Mouse (Mus musculus): ENCODE data around the gene Rabgap1.
"Not testable (repeated sequence)": the region's sequence is repeated elsewhere in the genome, so short reads cannot be mapped to it uniquely, and the experiment has no call there.

The Rabgap1 gene

GRCm38 (mm10) chr2:37442611-37443591, at the start of gene Rabgap1, which contains the start of the genes Zbtb26 and Zbtb6:
Gene Rabgap1 (plus strand): TSS chr2:37443279.
Gene Zbtb26 (minus strand): TSS chr2:37443135.
Gene Zbtb6 (minus strand): TSS chr2:37443171.
- DNase-seq (ENCODE audit: low read depth, low spot score): peak; percentile 94

DNA sequence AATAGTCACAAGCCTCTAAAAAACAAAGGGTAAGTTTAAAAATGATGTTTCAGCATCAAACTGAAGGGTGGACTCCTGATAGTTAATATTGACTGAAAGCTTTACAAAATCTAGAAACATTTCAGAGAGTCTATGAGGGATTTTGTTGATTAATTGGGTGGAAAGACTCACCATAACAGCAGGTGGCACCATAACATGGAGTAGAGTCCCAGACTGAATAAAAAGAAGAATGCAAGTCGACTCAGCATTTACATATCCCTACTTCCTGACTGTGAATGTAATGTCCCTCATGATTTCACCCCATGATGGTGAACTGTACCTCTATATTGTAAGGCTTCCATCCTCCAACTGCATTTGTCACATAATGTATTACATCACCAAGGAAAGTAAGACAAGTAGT, 47.5 kb upstream of the Rabgap1 start:
- no peak for DNase-seq (ENCODE audit: low read depth, low spot score)

DNA sequence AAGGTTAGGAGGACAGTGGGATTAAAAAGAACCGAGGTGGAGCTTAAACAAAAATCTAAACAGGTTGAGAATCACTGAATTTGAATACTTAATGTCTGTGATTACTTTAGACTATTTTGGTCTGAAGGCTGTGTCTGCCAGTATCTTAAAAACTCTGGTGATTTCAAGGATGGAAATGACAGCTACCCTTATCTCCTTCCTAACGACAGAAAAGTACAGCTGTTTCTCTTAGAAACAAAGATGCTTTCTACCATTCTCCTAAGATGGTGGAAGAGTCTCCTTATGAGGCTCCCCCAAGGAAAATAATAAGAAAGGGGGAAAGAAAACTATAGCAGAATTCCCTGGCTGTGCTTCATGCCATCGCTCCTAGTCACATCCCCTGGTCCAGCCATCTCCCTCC, 21.2 kb upstream of the Rabgap1 start:
- DNase-seq (ENCODE audit: low read depth, low spot score): no peak

DNA sequence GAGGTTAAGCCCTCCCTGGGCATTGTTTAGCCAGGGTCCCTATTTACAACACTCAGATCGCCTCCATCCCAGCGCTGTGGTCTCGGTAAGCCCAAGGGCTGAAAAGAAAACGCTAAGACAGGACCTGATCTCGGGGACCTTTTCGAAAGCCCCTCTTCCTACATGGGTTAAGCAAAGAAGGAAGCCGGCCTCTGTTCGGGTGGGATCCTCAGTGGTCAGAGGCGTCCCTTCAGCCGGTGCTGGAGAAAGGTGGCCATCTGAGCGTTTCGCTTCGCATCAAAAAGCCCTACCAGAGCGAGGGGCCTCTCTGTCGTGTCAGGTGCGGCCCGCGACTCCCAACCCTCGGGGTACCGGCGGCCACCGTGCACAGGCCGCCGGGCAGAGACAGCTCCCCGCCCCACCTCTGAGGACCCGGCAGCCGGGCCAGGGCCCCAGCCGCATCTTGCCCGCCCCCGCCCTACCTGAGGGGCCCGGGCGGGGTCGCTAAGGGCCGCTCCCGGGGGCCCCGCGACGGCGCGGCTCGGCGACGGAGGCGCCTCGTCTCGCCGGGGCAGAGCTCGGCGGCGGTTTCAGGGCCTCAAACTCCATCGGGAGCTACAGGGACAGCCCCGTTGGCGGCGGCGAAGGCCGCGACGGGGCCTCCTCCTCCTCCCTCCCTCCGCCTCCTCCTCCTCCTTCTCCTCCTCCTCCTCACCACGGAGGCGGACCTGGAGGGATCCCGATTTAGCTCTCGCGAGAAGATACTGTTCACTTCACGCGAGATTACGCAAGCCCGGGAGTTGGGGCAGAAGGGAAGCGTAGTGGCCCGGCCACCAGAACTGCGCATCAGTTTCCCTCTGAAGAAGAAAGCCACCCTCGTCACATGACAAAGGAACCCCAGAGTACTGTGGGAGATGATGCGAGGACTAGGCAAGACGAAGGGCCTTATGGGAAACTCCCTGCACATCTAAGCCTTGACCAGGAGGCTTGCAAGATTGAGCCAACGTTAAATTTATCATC, 20.5 kb upstream of the Rabgap1 start, which contains the start of gene Rc3h2:
Gene Rc3h2, minus strand, starts transcription at position 598 of the 999 bp plus-strand sequence.
- DNase-seq (ENCODE audit: low read depth, low spot score): peak; percentile 91

- DNase-seq (ENCODE audit: low read depth, low spot score): no peak
These were observed 19.4 kb upstream of the Rabgap1 start for GRCm38 (mm10) chr2:37423671-37424070.

DNA sequence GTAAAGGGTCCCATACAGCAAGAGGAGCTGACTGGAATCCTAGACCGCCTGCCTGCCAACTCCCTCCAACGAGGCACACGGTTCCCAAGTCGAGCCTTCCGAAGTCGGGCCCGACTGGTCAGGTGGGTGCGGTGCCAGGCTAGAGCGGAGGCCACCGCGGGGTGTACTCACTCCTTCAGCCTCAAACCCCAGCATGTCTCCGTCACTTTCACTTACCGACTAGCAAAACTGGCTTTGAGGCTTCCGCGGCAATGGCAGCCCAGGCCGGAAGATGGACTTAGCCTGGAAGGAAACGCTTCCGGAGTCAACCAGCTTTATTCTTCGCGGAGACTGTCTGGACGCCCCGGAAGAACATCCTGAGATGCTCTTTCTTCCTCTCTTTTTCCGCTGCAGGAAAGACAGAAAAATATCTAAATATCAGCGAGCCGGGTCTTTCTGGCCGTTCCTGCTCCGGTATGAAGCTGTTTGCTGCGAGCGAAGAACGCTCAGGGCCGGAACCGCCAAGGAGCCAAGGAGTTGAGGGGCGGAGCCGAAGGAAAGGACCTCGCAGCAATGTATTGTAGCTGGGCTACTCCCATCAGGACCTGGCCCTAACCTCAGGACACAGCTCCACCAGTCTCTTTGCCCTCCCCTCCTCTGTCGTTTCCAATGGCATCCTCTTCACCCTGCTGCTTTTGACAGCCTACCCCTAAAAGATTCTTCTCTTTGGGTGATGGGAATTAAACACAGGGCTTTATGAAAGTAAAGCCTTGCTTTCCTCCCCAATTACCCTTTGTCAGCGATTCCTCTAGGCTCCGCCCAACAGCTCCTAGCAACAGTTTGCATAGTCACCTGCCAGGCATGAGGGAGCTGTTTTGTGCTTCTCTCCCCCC, 12.2 kb upstream of the Rabgap1 start:
- peak; percentile 88 for DNase-seq (ENCODE audit: low read depth, low spot score)

GRCm38 (mm10) chr2:37431609-37432008, 11.5 kb upstream of the Rabgap1 start:
- no peak for DNase-seq (ENCODE audit: low read depth, low spot score)

GRCm38 (mm10) chr2:37451667-37452375, 8.7 kb downstream of the Rabgap1 start:
- peak; percentile 88 for DNase-seq (ENCODE audit: low read depth, low spot score)

DNA sequence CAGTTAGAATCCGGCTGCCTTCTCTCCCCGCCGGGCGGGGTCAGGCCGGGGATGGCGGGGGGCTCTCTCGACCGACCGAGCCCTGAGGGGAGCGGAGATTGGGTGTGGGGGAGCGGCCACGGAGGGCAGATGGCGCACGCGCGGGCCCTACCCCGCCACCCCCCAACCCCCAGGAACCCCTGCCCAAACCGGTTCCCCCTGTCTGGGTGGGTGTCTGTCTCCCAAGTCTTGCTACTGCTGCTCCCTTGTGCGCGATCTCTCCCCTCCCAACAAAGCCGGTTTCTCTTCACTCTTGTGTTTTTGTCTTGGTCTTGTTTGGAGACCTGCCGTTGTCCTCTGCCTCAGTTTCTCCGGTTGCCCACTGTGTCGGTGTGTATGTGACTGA, 9.3 kb downstream of the Rabgap1 start:
- DNase-seq (ENCODE audit: low read depth, low spot score): no peak

DNA sequence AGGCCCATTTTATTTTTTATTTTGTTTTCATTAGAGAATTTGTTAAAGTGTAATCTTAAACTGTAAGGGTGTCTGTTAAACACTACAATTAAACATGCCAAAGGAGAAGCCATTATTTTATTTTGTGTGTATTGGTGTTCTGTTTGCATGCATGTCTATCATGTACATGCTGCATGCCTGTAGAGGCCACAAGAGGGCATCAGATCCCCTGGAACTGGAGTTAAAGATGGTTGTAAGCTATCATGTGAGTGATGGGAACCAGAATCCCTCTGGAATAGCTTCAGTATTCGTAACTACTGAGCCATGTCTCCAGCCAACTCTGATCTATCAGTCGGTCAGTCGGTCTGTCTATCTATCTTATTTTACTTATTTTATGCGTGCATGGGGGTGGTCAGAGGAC, 17.6 kb downstream of the Rabgap1 start:
- DNase-seq (ENCODE audit: low read depth, low spot score): no peak

- no peak for DNase-seq (ENCODE audit: low read depth, low spot score)
These were observed 23.2 kb downstream of the Rabgap1 start for GRCm38 (mm10) chr2:37466266-37466665.

- DNase-seq (ENCODE audit: low read depth, low spot score): no peak
These were observed 36.5 kb downstream of the Rabgap1 start for GRCm38 (mm10) chr2:37479559-37479958.

- no peak for DNase-seq (ENCODE audit: low read depth, low spot score)
These were observed 37.0 kb downstream of the Rabgap1 start for GRCm38 (mm10) chr2:37480039-37480438.

- no peak for DNase-seq (ENCODE audit: low read depth, low spot score)
These were observed 41.1 kb downstream of the Rabgap1 start for GRCm38 (mm10) chr2:37484165-37484564.

- peak; percentile 31 for DNase-seq (ENCODE audit: low read depth, low spot score)
These were observed 42.3 kb downstream of the Rabgap1 start for GRCm38 (mm10) chr2:37485370-37485769.

DNA sequence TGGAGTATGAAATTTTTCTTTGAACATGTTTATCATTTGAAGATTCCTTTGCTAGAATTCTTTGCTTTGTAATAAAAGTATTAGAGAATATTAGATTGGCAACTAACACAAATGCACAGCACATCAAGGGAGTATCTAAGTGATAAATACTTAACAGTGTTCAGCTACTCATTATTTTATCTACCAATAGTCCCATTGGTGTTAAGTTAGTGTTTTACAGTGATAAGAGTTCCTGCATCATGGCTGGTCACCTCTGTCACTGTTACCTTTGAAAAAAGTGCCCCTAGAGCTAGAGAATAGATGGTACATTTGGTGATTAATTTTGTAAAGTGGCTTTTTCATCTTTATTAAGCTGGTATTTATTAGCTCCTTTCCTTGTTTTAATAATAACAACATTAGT, 43.3 kb downstream of the Rabgap1 start:
- DNase-seq (ENCODE audit: low read depth, low spot score): no peak

DNA sequence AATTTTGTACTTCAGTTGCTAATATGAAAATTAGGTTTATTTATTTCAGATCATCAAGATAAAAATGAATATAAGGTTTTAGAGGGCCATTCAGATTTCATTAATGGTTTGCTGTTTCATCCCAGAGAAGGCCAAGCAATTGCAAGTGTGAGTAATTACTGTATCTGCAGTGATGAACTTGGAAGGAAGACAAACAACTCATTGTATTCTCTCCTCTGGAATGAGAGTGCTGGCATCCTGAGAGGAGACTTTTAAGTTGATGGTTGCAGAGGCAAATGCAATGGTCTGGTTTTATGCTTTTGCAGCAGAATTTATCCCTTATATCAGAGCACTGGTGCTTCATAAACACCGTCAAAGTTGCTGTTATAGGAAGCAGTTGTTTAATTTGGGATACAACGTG, 45.9 kb downstream of the Rabgap1 start:
- no peak for DNase-seq (ENCODE audit: low read depth, low spot score)

- DNase-seq (ENCODE audit: low read depth, low spot score): no peak
These were observed 54.2 kb downstream of the Rabgap1 start for GRCm38 (mm10) chr2:37497321-37497720.

- not testable (repeated sequence) for DNase-seq (ENCODE audit: low read depth, low spot score)
These were observed 62.8 kb downstream of the Rabgap1 start for GRCm38 (mm10) chr2:37505856-37506255.
